Mouse (Mus musculus) intestine, embryonic 15.5 days (tissue): ENCODE measurements at regions not wholly inside any gene's neighbourhood (a gene's known extent, or its start where the extent isn't known, plus 50 kb on each side); places are given as distances from the start of the nearest gene placed in this dataset.
A peak's percentile ranks its signal among the peaks of the same experiment; 100 is the strongest.

Experiments used
- ATAC-seq: fragments of 200-750 bp; cut with Nextera tagmentation; 2 replicates; pipeline ENCODE4 v1.8.0; 2017; ENCODE audit warnings: moderate TSS enrichment, moderate library complexity
- H3K27ac ChIP-seq: fragments of 300-500 bp; sonication (generic); 2 replicates; pipeline ENCODE4 v1.5.1; 2015; ENCODE audit warnings: mild to moderate bottlenecking, inconsistent platforms
- H3K27me3 ChIP-seq: fragments of 300-500 bp; sonication (generic); replicated peaks from 2 replicates; pipeline ENCODE4 v1.6.1; 2015; ENCODE audit warnings: inconsistent platforms
- H3K36me3 ChIP-seq: fragments of 300-500 bp; sonication (generic); 2 replicates; pipeline ENCODE4 v1.6.1; 2015; ENCODE audit warnings: inconsistent platforms
- H3K4me1 ChIP-seq: fragments of 300-500 bp; sonication (generic); replicated peaks from 2 replicates; pipeline ENCODE4 v1.6.1; 2015; ENCODE audit warnings: inconsistent platforms
- H3K4me2 ChIP-seq: fragments of 300-500 bp; sonication (generic); replicated peaks from 2 replicates; pipeline ENCODE4 v1.6.1; 2015; ENCODE audit warnings: mild to moderate bottlenecking, inconsistent platforms
- H3K4me3 ChIP-seq: fragments of 300-500 bp; sonication (generic); replicated peaks from 2 replicates; pipeline ENCODE4 v1.5.1; 2015; ENCODE audit warnings: inconsistent platforms
- H3K9ac ChIP-seq: fragments of 300-500 bp; sonication (generic); 2 replicates; pipeline ENCODE4 v1.6.1; 2015; ENCODE audit warnings: inconsistent platforms
- H3K9me3 ChIP-seq: fragments of 300-500 bp; sonication (generic); 2 replicates; pipeline ENCODE4 v1.6.1; 2016; ENCODE audit warnings: inconsistent platforms
- WGBS: fragments of 180-500 bp; shearing (Covaris S2); methylation state at CpG from one replicate; pipeline ENCODE4 v1.1.7; 2015; 5-methylcytosine and 5-hydroxymethylcytosine counted together

DNA sequence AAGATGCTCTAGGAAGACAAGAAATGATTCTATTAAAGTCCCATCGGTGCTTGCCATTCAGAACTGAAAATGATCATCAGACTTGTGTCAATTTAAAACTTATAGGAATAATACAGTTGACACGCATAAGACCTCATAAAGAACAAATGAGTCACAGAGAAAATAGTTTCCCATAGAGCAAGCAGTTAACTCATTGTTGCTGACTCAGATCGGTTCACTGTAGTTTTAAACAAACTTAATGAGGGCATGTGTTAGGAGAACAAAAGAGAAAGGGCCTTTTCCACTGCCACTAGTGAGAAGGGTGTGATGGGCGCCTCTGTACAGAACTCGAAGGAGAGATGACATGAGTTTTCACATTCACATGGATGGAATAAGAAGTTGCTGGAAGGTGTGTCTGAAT is 118.3 kb upstream of the Ifne start:
- Histone ChIP-seq H3K9me3 (no peaks in the 10 kb centered on the region), H3K27ac (no peak overlapping the region), H3K36me3 (no peaks in the 10 kb centered on the region), H3K27me3 (no peaks in the 10 kb centered on the region), H3K9ac (no peak overlapping the region), H3K4me1 (no peaks in the 10 kb centered on the region), H3K4me3 (no peak overlapping the region), H3K4me2 (no peak overlapping the region)
- ATAC-seq, result no peak
- 87% methylated on average over 5 of the region's 5 CpGs for WGBS

GRCm38 (mm10) chr4:88995129-88995919 is 115.3 kb upstream of the Ifne start:
- Histone ChIP-seq H3K9me3 (no peaks in the 10 kb centered on the region), H3K27ac (no peak overlapping the region), H3K4me2 (no peak overlapping the region), H3K4me3 (no peak overlapping the region), H3K36me3 (no peaks in the 10 kb centered on the region), H3K4me1 (no peaks in the 10 kb centered on the region), H3K9ac (no peak overlapping the region), H3K27me3 (no peaks in the 10 kb centered on the region)
- 77% methylated on average over 5 of the region's 5 CpGs for WGBS
- ATAC-seq, result no peak

GRCm38 (mm10) chr4:88994486-88994885 is 114.5 kb upstream of the Ifne start:
- no peak overlapping the region for H3K4me3 ChIP-seq
- H3K4me2 ChIP-seq, result no peak overlapping the region
- no peaks in the 10 kb centered on the region for H3K27me3 ChIP-seq
- ATAC-seq, result no peak
- no peak overlapping the region for H3K27ac ChIP-seq
- no peaks in the 10 kb centered on the region for H3K4me1 ChIP-seq
- no peaks in the 10 kb centered on the region for H3K36me3 ChIP-seq
- H3K9me3 ChIP-seq, result no peaks in the 10 kb centered on the region
- H3K9ac ChIP-seq, result no peak overlapping the region
- WGBS, result 70% methylated on average over 4 of the region's 4 CpGs

DNA sequence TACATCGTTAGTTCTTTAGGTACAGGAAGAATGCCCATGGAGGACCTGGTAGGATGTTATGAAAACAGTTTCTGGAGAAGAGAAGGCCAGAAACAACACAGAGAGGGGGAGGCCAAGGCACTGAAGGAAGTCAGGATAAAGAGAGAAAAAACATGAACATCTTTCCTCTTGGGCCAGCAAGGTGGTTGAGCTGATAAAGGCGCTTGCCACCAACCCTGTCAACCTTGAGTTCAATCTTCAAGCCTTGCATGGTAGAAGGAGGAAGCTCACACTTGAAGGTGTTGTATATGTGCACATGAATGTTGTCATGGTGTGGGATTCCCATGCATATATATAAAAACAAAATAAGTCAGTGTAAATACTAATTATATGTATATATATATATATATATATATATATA is 112.5 kb upstream of the Ifne start:
- Histone ChIP-seq H3K27ac (no peak overlapping the region), H3K9me3 (no peaks in the 10 kb centered on the region), H3K4me2 (no peak overlapping the region), H3K27me3 (no peaks in the 10 kb centered on the region), H3K4me3 (no peak overlapping the region), H3K4me1 (no peaks in the 10 kb centered on the region), H3K36me3 (no peaks in the 10 kb centered on the region), H3K9ac (no peak overlapping the region)
- WGBS, result 93% methylated on average over 2 of the region's 2 CpGs
- no peak for ATAC-seq

DNA sequence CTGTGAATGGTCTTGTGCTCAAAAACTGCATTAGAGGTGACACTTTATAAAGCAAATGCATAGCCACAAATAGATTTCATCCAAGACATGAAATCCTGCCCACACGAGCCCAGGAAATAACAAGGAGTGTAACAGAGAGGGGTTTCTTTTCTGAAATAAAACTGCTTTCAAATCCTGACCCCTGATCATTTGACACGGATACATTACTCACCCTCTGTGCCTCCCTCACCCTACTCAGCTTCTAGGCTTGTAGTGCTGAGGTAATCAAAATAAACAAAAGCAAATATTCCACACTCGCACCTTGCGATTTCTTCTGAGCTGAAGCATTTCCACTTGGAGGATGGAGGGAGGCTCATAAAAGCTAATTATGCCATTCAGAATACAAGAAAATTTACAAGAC is 108.4 kb upstream of the Ifne start:
- no peaks in the 10 kb centered on the region for H3K36me3 ChIP-seq
- no peaks in the 10 kb centered on the region for H3K27me3 ChIP-seq
- no peak overlapping the region for H3K27ac ChIP-seq
- WGBS, result 35% methylated on average over 4 of the region's 4 CpGs
- H3K9ac ChIP-seq, result no peak overlapping the region
- H3K4me1 ChIP-seq, result no peaks in the 10 kb centered on the region
- H3K4me3 ChIP-seq, result no peak overlapping the region
- H3K9me3 ChIP-seq, result no peaks in the 10 kb centered on the region
- no peak overlapping the region for H3K4me2 ChIP-seq
- no peak for ATAC-seq

GRCm38 (mm10) chr4:88987103-88987502 is 107.1 kb upstream of the Ifne start:
- no peaks in the 10 kb centered on the region for H3K27me3 ChIP-seq
- no peaks in the 10 kb centered on the region for H3K4me1 ChIP-seq
- no peaks in the 10 kb centered on the region for H3K9me3 ChIP-seq
- no peak overlapping the region for H3K4me2 ChIP-seq
- ATAC-seq, result peak; percentile 68
- WGBS, result 34% methylated on average over 1 of the region's 1 CpGs
- no peak overlapping the region for H3K9ac ChIP-seq
- H3K27ac ChIP-seq, result no peak overlapping the region
- no peaks in the 10 kb centered on the region for H3K36me3 ChIP-seq
- no peak overlapping the region for H3K4me3 ChIP-seq

GRCm38 (mm10) chr4:88982457-88982856 is 102.5 kb upstream of the Ifne start:
- ATAC-seq, result no peak
- Histone ChIP-seq H3K9ac (no peak overlapping the region), H3K4me2 (no peak overlapping the region), H3K4me3 (no peak overlapping the region), H3K4me1 (no peaks in the 10 kb centered on the region), H3K27me3 (no peaks in the 10 kb centered on the region), H3K9me3 (no peaks in the 10 kb centered on the region), H3K36me3 (no peaks in the 10 kb centered on the region), H3K27ac (no peak overlapping the region)
- 82% methylated on average over 3 of the region's 3 CpGs for WGBS

DNA sequence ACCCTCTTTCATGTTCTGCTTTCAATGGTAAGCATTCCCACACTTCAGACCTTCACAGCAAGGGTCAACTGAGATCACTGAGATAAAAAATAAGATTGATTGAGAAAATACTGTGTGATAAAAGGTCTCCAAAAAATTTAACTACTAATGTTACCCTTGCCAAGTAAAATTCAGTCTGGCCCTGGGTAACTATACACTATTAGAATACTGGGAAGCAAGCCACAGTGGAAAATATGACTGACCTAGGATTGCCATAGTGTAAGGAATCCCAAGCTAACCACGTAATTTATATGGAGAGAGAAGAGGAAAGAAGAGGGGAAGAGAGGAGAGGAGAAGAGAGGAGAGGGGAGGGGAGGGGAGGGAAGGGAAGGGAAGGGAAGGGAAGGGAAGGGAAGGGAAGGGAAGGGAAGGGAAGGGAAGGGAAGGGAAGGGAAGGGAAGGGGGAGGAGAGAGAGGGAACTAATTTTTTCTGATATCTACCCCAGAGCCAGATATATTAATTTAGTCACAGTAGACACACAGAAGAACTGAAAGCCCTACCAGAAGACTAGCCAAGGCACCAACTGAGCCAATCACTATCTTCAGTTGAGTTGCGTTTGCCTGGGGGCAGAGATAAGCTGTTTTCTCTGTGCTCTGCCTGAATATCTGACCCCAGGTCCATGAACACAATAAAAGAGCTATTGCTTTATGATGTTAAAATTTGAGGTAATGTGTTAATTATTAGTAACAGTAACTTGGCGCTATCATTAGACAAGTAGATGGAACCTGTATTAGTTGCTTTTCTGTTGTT is 97.3 kb upstream of the Ifne start:
- H3K4me2 ChIP-seq, result no peak overlapping the region
- WGBS, result 71% methylated on average over 3 of the region's 3 CpGs
- no peaks in the 10 kb centered on the region for H3K4me1 ChIP-seq
- no peak overlapping the region for H3K9ac ChIP-seq
- H3K36me3 ChIP-seq, result no peaks in the 10 kb centered on the region
- ATAC-seq, result no peak
- no peaks in the 10 kb centered on the region for H3K27me3 ChIP-seq
- no peak overlapping the region for H3K4me3 ChIP-seq
- no peaks in the 10 kb centered on the region for H3K9me3 ChIP-seq
- H3K27ac ChIP-seq, result no peak overlapping the region

DNA sequence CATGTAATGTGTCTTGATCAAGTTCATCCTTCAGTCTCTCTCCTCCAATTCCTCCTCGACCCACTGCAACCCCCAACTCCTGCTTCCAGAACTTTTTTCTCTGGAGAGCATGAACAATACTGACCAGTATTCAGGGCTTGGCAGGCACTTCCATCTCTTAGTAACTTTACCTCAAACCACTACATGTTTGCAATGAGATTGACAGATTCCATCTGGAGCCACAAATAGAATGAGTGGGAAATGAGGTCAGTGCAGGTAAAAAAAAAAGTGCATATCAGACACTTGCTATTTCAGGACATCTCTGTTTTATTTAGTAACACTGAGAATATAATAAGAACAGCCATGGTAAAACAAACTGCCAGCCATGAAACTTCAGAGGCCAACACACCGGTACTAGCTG is 94.5 kb upstream of the Ifne start:
- no peak for ATAC-seq
- H3K36me3 ChIP-seq, result no peaks in the 10 kb centered on the region
- H3K9ac ChIP-seq, result no peak overlapping the region
- H3K27me3 ChIP-seq, result no peaks in the 10 kb centered on the region
- H3K4me3 ChIP-seq, result no peak overlapping the region
- no peak overlapping the region for H3K27ac ChIP-seq
- no peaks in the 10 kb centered on the region for H3K9me3 ChIP-seq
- no peak overlapping the region for H3K4me2 ChIP-seq
- no peaks in the 10 kb centered on the region for H3K4me1 ChIP-seq
- WGBS, result 74% methylated on average over 2 of the region's 2 CpGs

GRCm38 (mm10) chr4:88969134-88969841 is 89.3 kb upstream of the Ifne start:
- Histone ChIP-seq H3K27ac (no peak overlapping the region), H3K36me3 (no peaks in the 10 kb centered on the region), H3K4me1 (no peaks in the 10 kb centered on the region), H3K4me2 (no peak overlapping the region), H3K9me3 (no peaks in the 10 kb centered on the region), H3K27me3 (no peaks in the 10 kb centered on the region), H3K4me3 (no peak overlapping the region), H3K9ac (no peak overlapping the region)
- ATAC-seq, result no peak
- WGBS, result 60% methylated on average over 6 of the region's 6 CpGs

DNA sequence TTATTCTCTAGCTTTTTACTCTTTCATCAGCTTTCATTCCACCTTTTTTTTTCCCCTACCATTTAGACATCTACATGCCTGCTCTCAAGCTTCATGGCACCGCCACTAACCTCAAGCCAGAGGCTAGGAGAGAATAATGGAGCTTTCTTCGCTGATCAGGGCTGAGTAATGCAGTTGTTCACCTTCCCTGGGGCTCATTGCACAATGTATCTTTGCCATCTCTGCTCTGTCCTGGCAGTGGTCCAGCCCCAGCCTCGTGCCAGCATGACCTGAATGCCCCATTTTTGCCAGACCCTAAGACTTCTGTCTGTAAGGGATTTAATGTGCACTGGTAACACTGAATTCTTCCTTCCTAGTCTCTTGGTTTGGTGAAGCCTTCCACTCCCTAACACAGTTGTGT is 79.6 kb upstream of the Ifne start:
- Histone ChIP-seq H3K27me3 (no peaks in the 10 kb centered on the region), H3K27ac (no peak overlapping the region), H3K36me3 (no peaks in the 10 kb centered on the region), H3K9me3 (no peaks in the 10 kb centered on the region), H3K4me2 (no peak overlapping the region), H3K4me3 (no peak overlapping the region), H3K9ac (no peak overlapping the region), H3K4me1 (no peaks in the 10 kb centered on the region)
- no peak for ATAC-seq
- 72% methylated on average over 3 of the region's 3 CpGs for WGBS

- H3K4me2 ChIP-seq, result no peak overlapping the region
- no peak overlapping the region for H3K4me3 ChIP-seq
- no peaks in the 10 kb centered on the region for H3K27me3 ChIP-seq
- no peaks in the 10 kb centered on the region for H3K9me3 ChIP-seq
- H3K4me1 ChIP-seq, result no peaks in the 10 kb centered on the region
- no peaks in the 10 kb centered on the region for H3K36me3 ChIP-seq
- no peak overlapping the region for H3K9ac ChIP-seq
- ATAC-seq, result no peak
- H3K27ac ChIP-seq, result no peak overlapping the region
- 65% methylated on average over 4 of the region's 4 CpGs for WGBS
Measured at GRCm38 (mm10) chr4:88956605-88957004, 76.6 kb upstream of the Ifne start.
